Mouse (Mus musculus) ES-CJ7 (cell line): ENCODE data around the gene Sdhaf2.

ENCODE experiments used
- DNase-seq: peaks from one replicate; pipeline ENCODE4 v3.0.0; 2011; ENCODE audit warnings: low read depth, low spot score

Sdhaf2 gene

DNA sequence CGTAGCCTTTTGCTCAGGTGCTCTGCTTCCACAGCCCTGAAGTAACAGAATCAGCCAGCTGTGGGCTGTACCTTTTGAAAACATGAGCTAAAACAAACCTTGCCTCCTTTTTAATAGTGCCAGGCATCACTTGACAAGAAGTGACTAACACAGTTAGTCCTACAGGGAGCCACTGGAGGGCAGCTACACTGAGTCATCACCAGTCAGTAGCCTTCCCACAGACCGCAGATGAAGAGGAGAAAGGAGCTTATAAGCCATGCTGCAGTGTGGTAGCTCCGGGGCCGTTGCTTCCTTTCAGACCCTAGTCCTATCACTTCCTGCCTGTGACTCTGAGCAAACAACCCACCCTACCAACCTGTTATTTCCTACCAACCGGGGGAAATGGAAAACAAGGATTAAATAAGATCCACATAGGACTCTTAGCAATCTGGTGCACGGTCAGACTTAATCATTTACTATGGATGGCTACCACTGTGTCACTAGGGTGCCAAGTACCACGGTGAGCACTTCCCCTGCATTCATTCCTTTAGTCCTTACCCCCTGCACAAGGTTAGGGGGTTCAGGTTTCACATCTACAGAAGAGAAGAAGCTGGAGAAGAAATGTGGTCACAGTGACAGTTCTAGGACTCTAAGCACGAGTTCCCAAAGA is 28.3 kb downstream of the Sdhaf2 start:
- no peak for DNase-seq

DNA sequence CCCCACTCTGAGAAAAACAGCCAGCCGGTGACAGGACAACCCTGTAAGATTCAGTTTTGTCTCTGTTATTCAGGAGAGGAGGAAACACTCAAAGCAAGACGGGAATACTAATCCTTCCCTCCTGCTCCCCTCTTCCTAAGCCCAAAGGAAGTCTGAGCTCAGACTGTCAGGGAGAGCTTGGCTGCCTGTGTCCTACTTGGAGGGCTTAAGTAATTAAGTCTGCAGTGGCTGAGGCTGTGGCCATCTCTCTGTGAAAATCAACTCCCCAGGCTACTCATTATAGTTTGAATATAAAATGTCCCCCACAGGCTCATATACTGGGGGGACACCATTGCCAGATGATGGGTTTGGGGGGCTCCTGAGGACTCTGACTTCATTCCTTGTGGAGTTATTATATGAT is 29.0 kb downstream of the Sdhaf2 start:
- DNase-seq = no peak

DNA sequence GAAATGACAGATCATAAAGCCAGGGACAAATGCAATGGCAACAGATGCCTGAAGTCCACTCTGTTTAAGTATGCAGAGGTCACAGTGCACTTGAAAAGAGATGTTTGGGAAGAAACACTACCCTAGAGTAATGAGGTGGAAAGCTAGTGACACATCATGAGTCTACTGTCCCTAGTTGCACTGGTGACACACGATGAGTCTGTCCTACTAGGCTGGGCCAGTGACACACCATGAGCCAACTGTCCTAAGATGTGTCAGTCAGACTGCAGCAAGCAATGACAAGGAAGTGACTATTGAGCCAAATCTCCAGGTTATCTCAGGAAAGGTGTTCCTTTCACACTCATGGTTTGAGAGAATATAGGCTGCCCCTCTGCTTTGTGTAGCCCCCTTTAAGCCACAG is 30.3 kb downstream of the Sdhaf2 start:
- no peak for DNase-seq

DNA sequence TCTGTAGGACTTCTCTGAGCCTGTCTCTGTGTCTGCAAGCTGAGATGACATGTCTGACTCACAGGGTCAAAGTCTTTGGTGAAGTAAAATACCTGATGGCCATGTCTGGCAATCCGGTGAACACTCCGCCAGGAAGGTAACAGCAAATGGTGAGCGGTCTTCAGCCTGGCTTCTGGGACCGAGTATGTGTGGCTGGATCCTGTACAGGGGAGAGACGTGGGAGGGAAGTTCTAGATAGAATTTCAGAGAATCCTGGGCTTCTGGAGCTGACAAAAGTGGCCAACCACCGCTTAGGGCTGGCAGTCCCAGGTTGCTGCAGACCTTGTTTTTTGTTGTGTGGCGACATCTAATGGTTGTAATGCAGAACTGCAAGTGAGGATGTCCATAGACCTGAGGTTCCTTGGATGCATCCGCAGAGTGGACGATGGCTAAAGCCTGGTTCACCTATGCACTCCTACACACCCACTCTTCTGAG is 39.6 kb downstream of the Sdhaf2 start:
- peak; percentile 75 for DNase-seq

DNA sequence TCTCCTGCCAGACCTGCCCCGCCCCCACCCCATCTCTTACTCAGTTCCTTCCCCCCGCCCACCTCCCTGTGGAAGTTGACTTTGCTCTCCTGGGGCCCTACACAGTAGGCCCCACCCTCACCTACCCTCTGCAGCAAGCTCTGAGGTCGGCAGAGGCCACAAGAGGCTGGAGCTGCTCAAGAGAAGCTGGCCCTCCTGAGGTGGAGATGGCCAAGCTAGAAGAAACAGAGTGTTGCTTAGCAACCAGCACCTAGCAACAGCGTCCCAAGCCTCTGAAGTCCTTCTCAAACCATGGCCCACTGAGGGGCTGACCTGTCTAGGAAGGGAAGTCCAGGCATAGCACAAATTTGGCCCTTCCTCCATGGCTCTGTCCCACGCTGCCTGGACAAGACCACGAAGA is 43.2 kb downstream of the Sdhaf2 start, which contains the start of gene Ppp1r32:
TSS of gene Ppp1r32 (minus strand) at position 226 of the 400 bp plus-strand sequence.
- peak; percentile 26 for DNase-seq

DNA sequence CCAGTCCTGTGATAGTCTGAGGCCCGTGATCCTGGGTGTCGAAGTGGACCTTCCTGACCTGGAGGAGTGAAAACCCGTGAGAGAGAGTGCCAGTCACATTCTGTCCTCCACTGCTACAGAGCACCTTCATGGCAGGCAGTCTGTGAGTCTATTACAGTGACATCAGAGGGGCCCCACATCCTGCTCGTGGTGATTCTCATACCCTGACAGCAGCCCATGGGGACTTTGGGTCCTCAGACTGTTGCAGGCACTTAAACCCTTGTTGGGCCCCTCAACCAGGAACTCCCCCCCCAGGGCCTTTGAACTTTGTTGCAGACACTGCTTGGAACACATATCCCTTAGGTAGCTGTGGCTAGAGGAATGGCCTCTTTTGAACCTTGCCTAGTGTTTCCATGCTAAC is 46.4 kb downstream of the Sdhaf2 start:
- DNase-seq = no peak

DNA sequence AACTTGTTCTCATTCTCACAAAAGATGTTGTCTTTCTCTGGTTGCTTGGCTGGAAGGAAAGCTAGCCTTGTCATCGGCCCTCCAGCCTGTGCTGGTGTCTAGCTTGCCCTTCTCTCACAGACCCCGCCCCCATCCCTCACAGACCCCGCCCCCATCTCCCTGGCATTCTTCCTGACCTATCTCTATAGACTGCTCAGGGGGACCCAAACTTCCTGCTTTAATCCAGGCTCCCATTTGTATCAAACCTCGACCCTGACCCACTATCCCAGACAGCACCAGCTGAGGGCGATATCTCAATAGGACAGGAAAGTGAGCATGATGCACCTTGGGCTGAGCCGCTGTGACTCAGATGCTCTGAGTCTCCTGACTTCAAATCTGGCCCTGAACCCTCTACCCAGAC is 52.2 kb downstream of the Sdhaf2 start:
- peak; percentile 76 for DNase-seq

DNA sequence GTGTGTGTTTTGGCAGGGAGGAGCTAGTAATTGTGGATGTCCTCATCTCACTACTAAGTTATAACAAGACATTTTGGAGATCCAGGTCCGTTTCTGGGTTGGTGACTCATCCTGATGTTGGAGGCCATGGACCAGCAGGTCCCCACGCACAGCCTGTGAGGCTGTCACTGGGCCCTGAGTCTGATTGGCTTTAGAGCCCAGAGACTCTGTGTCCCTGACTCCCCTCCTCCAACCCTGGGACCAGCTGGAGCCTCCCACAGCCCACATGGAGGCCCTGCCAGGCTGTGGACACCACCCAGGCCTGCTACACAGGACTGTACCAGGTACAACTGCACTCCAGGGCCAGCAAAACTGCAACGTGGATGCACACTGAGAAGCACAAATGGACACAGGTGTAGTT is 53.0 kb downstream of the Sdhaf2 start:
- no peak for DNase-seq

DNA sequence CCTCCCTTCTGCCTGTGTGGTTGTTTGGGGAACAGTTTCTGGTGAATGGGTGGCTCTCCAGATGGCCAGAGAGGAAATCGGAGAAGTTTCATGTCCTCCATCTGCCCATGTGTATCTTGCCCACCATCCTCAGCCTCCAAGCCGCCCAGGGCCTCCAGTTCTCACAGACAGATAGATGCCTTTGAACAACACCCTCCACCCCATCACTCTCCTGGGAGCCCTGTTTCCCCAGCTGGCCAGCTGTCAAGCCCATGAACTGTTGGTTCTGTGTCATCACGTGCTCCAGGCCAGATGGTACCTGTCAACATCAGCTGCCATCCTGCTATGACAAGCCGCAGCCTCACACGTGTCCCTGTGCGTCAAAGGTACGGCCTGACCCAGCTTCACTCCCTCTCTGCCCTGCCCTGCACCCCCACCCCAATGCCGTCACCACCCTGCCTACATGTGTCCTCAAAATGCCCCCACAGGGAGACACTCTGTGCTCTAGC is 56.7 kb downstream of the Sdhaf2 start:
- no peak for DNase-seq

DNA sequence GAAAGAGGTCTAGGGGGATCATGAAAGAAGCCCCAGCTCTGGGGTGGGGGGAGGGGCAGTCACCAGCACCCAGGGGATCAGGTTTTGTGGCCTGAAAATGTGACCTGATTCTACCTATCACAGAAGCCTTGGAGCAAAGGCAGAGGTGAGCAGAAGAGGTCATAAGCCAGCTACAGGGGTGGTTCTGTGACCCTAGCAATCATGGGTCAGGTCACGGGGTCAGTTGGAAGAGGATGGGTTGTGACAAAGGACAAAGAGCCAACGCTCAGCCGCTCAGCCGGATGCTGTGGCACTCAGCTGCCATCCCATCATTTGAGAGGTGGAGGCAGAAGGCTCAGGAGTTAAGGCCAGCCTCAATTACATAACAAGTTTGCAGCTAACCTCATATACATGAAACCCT is 61.5 kb downstream of the Sdhaf2 start:
- no peak for DNase-seq

DNA sequence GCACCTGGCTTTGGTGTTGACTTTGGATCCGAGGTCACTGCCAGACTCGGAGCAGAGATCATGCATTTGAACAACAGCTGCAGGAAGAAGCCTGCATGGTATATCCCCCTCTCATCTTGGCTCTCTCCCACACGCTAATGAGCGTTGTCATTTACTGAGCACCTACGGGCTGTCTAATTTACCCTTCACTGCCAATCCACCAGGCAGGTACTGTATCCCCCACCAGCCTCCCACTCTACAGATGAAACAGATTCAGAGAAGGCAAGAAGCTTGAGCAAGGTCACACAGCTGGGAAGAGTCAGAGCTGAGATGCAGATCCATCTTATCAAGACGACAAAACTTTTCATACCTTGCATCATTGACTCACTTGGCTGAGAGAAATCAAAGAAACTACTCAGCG is 64.4 kb downstream of the Sdhaf2 start:
- DNase-seq = no peak

DNA sequence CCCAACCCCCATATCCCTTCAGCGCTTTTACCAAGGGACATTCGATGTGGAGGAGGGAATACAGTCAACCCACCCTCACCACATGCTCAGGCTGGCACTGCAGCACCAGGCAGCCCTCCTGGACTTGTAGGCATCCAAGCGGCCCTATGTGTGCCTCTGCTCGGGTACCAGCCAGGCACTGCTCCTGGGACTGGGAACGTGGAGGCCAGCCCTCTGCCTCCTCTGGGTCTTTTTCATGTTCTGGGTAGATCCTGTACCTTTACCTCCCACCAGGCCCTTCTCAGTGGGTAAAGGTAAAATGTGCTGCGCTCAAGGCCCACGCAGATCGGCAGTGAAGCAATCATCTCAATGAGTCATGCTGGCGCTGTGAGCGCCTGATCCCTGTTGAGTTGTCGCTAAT is 66.0 kb downstream of the Sdhaf2 start:
- no peak for DNase-seq

DNA sequence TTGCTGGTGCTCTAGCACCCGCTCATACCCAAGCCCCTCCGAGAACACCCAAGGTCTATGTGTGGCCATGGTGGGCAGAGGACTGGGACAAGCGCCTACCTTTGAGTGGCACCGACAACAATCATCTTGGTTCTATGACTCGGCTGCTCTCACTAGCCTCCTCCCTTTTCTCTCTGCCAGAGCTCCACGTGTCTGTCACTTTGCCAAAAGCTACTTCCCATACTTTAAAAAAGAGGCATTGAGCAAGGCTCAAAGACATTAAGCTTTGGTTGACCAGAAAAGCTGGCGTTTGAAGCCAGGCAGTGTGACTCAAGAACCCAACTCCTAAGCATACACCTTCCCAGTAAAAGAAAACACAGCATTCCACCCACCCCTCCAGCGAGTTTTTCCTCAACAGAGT is 67.8 kb downstream of the Sdhaf2 start:
- DNase-seq = no peak

DNA sequence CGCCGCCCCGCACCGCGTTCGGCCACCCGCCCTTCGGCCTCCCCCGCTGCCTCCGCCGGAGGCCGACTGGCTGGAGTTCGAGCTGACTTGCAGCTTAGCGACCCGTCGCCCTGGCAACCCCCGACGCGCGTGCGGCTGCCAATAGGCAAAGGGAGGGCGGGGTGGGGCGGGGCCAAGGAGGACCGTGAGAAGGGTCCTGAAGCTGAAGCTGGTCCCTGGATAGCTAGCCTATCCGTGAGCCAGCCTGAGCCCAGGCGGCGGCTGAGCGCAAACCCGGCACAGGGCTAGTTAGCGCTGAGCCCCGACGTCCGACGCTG is 68.5 kb downstream of the Sdhaf2 start:
- peak; percentile 89 for DNase-seq

DNA sequence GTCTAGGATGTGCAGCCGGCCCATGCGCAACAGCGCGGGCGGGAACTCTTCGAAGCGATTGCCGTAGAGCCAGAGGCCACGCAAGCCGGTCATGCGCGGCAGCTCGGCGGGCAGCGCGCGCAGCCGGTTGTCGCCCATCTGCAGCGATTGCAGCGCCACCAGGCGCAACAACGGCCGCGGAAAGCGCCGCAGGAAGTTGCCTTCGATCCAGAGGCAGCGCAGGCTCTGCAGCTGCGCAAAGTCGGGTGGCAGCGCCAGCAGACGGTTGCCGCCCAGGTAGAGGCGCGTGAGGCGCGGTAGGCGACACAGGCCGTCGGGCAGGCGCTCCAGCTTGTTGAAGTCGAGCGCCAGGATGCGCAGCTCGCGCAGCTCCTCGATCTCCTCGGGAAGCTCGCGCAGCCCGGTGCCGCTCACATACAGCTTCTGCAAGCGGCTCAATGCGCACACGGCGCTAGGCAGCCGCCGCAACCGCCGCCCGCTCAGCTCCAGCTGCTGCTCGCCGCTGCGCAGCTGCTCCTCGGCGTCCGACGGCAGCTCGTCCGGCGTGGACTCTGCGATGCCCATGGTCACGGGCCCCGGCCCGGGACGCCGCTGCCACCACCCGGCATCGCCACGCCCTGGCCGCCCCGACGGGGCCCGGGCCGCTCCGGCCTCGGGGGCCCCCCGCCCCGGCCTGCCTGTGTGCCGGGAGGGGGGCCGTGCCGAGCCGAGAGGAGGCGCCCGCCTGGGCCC is 69.0 kb downstream of the Sdhaf2 start, which contains the start of gene Lrrc10b:
TSS of gene Lrrc10b (minus strand) at position 722 of the 732 bp plus-strand sequence.
- peak; percentile 81 for DNase-seq

DNA sequence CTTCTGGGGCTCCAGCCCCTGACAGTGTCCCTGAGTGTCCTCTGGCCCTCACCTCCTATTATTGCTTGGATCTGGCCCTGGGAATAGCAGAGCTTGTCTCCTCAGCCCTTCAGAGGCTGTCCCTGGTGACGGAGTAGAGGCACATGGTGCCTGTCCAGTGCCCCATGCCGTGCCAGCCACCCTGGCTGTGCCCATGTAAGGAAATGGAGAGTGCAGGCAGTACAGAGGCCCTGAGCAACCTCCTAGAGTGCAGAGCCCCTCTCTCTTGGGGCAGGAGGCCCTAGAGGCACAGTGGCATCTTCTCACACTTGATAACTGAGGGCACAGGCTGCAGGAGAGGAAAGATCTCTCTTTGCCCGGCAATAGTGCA is 70.5 kb downstream of the Sdhaf2 start:
- DNase-seq = no peak

DNA sequence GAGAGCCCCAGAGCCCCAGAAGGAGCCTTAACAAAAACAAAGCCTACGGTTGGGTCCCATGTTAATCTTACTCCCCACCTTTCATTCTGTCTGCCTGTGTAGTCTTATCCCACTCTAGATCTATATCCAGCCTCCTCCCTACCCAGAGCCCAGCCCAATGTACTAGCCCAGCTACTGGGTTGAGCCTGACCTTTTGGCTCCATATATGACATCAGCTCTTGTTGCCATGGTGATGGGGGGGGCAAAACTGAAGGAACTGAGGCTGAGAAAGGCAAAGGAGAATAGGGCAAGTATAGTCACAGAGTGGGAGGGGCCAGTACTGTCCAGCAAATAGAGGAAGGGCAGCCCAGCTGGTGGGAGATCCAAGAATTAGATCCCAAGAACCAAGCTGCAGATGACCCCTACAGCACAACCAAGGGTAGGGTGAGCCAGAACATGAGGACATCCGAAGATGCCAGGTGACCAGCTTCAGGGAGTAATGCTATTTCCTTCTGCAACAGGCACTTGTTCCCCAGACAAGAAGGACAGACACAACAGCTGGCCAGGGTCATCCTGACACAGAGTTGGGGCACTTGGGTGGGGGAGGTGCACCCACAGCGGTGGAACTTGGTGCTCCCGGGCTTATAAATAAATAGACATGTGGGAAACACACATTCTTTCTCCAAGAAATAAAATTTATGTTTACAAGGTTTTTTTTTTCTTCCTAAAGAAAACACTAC is 71.1 kb downstream of the Sdhaf2 start:
- no peak for DNase-seq
